Mouse (Mus musculus) C2C12 (cell line): ENCODE measurements around the gene Agtrap. TPM values are rescaled to one million over a fixed set of nuclear protein-coding genes. Genes with fewer than 3 reads are reported as not detected.

Experiments
- H3K27me3 ChIP-seq: one replicate; pipeline ENCODE4 v1.6.1; 2011; ENCODE audit not compliant: control insufficient read depth, insufficient read depth, insufficient read length
- H3K36me3 ChIP-seq: one replicate; pipeline ENCODE4 v1.6.1; 2011; ENCODE audit not compliant: control insufficient read depth, insufficient read depth
- H3K4me3 ChIP-seq: one replicate; pipeline ENCODE4 v1.5.1; 2011; ENCODE audit warnings: mild to moderate bottlenecking, control low read depth; ENCODE audit not compliant: poor library complexity, insufficient read depth, severe bottlenecking
- H3K79me2 ChIP-seq: one replicate; pipeline ENCODE4 v1.6.1; 2011; ENCODE audit not compliant: control insufficient read depth, insufficient read depth
- H3K79me3 ChIP-seq: one replicate; pipeline ENCODE4 v1.6.1; 2011; ENCODE audit warnings: low read depth, control low read depth
- H3ac ChIP-seq: one replicate; pipeline ENCODE3; 2011; ENCODE audit warnings: low read depth; ENCODE audit not compliant: control insufficient read depth, insufficient read length
- CEBPB ChIP-seq: IDR thresholded peaks from one replicate; pipeline ENCODE4 v1.6.1; 2011; ENCODE audit warnings: low read depth, mild to moderate bottlenecking, control low read depth, moderate library complexity
- CTCF ChIP-seq: IDR thresholded peaks from one replicate; pipeline ENCODE4 v1.5.1; 2011; ENCODE audit not compliant: control insufficient read depth, insufficient read depth, insufficient read length
- FOSL1 ChIP-seq: IDR thresholded peaks from one replicate; pipeline ENCODE4 v1.8.0; 2011; ENCODE audit warnings: mild to moderate bottlenecking, low read length; ENCODE audit not compliant: poor library complexity, insufficient read depth, severe bottlenecking
- MAX ChIP-seq: IDR thresholded peaks from one replicate; pipeline ENCODE4 v1.6.1; 2011; ENCODE audit warnings: mild to moderate bottlenecking, control low read depth
- MYOD1 ChIP-seq: IDR thresholded peaks from one replicate; pipeline ENCODE4 v1.6.1; 2011; ENCODE audit warnings: low read depth; ENCODE audit not compliant: control insufficient read depth, insufficient read length
- MYOG ChIP-seq: IDR thresholded peaks from one replicate; pipeline ENCODE4 v1.6.1; 2011; ENCODE audit not compliant: control insufficient read depth, insufficient read length; ENCODE audit errors: extremely low read depth
- USF1 ChIP-seq: IDR thresholded peaks from one replicate; pipeline ENCODE4 v1.6.1; 2011; ENCODE audit warnings: low read depth, mild to moderate bottlenecking, control low read depth, moderate library complexity
- long read RNA-seq, 2 experiments: library from polyadenylated mRNA; unstranded; transcript quantifications; one replicate each; pipeline ENCODE4 v2.0.0; 2019 to 2020
- polyA plus RNA-seq: library from polyadenylated mRNA; unstranded; fragments of >200 nt; fragmentation: generic; extraction: Trizol; gene quantifications from one replicate; pipeline ENCODE4 v1.2.1, GENCODE M21; 2012; ENCODE audit warnings: missing spikeins

The Agtrap gene
- polyA plus RNA-seq = 8.2 TPM
- long read RNA-seq, experiment 1, transcript Agtrap-201 (5 exons, 3,996 nt) = major isoform, 17 of 27 reads
- long read RNA-seq, experiment 1, partial matches to known transcripts = 2 of 27 reads
- long read RNA-seq, experiment 1, other reads (novel, unspliced or antisense) = 8 of 27 reads
- long read RNA-seq, experiment 2, transcript Agtrap-201 (5 exons, 3,996 nt) = major isoform, 13 of 14 reads
- long read RNA-seq, experiment 2, partial matches to known transcripts = 0 of 14 reads
- long read RNA-seq, experiment 2, other reads (novel, unspliced or antisense) = 1 of 14 reads

DNA sequence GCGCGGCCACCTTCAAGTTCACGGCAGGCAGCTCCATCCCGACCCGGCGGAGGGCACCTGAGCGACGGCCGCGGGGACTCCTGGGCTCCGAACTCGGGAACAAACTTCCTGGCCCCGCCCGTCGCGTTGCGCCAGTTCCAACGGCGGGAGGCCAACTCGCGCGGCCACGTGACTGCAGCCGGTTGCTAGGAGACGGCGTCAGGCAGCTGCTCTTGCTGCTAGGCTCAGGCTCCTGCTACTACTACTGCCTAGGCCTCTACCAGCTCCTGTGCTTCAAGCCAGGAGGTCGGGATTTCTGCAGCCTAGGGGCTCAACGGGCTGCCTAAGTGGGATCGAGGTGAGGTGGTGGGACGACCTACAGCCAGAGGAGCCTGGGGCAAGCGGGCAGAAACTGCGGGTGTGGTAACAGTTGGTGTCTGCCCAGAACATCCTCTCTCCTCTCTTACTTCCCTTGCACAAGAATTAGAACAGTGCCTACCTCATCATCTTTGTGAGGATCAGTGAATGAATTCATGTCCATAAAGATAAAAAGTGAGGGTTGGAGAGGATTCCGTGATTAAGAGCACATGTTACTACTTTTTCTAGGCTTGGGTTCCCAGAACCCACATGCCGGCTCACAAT lies at the start of gene Agtrap:
Agtrap (minus strand) TSS at position 125 of the 621 bp plus-strand sequence.
- Histone ChIP-seq H3ac (peak within 1 kb of the TSS; percentile 69), H3K27me3 (no peaks in the 10 kb centered on the region), H3K79me2 (peaks cover 5% of the 10 kb centered on the region), H3K36me3 (no peaks in the 10 kb centered on the region), H3K4me3 (peak within 1 kb of the TSS; percentile 48), H3K79me3 (no peaks in the 10 kb centered on the region)
- TF ChIP-seq MAX (no peak), MYOD1 (peak; percentile 68), USF1 (peak; percentile 95), CEBPB (peak; percentile 18)

DNA sequence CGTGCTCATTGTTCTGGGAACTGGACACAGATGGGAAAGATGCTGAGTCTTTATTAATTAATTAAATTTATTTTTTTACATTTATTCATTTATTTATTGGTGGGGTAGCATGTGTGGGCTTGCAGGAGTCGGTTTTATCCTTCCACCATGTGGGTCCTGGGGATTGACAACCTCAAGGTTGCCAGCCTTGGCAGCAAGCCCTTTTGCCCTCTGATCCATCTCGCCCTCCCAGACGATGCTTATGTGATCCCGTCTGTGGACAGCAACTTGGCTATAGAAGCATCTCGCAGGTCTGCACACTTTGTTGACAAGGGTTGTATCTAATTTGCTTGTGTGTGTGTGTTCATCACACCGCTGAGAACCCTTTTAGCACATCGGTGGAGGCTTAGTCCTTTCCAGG lies 49.7 kb upstream of the Agtrap start:
- Histone ChIP-seq H3K79me3 (no peaks in the 10 kb centered on the region), H3K79me2 (no peaks in the 10 kb centered on the region), H3K4me3 (no peak overlapping the region), H3K27me3 (peaks cover 22% of the 10 kb centered on the region), H3K36me3 (no peaks in the 10 kb centered on the region), H3ac (no peak overlapping the region)
- TF ChIP-seq MAX = no peak
- TF ChIP-seq FOSL1 = no peak
- TF ChIP-seq MYOD1 = no peak

DNA sequence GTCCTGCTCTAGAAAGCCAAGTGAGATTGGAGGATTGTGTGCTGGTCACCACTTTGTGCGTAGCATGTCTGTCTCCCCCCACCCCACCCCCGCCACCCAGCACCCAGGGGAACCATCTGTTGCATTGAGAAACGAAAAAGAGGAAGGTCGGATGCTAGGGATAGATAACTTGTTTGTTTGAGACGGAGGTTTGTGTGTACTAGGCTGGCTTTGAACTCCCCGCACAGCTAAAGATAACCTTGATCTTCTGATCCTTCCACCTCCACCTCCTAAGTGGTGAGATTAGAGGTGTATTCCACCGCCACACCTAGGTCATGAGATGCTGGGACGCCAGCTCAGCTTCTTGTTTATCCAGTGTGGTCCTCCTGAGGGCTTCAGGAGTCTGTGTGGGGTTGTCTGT lies 47.2 kb upstream of the Agtrap start:
- no peaks in the 10 kb centered on the region for H3K79me2 ChIP-seq

DNA sequence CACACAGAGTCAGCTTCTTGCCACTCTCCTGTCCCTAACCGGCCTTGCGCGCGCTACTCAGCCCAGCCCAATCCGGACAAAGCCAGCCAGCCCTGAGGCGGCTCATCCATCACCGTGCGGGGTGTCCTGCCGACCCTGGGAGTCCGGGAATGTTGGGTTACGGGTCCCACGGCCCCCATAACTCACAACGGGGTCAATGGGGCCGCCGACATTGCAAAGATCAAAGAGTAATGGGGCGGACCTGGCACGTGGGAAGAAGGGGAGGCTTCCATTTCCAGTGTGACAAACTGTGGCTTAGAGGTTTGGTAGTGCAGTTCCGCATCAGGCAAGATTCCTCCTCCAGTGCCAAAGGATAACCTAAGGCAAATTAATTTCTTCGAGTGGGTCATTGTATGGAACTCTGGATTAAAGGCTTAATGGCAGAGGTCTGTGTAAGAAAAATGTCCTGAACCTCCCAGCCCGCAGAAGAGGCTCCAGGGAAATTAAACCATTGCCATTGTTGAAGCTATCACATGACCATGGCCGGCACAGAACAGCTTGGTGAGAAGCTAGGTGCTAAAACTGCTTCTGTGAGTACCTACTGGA lies 43.8 kb upstream of the Agtrap start:
- no peaks in the 10 kb centered on the region for H3K36me3 ChIP-seq
- no peaks in the 10 kb centered on the region for H3K79me3 ChIP-seq
- no peak for TF ChIP-seq FOSL1
- TF ChIP-seq MYOG = no peak
- TF ChIP-seq CEBPB = no peak
- TF ChIP-seq USF1 = no peak
- no peak for TF ChIP-seq MAX
- no peak for TF ChIP-seq CTCF
- no peak for TF ChIP-seq MYOD1
- peaks cover 39% of the 10 kb centered on the region for H3K27me3 ChIP-seq
- H3ac ChIP-seq = no peak overlapping the region
- H3K79me2 ChIP-seq = no peaks in the 10 kb centered on the region
- no peak overlapping the region for H3K4me3 ChIP-seq

More for the DNA sequence above, 47.2 kb upstream of the Agtrap start:
- no peaks in the 10 kb centered on the region for H3K36me3 ChIP-seq
- no peak for TF ChIP-seq USF1
- no peak for TF ChIP-seq CTCF
- no peak for TF ChIP-seq FOSL1
- no peak for TF ChIP-seq MYOG
- no peak for TF ChIP-seq CEBPB
- no peak for TF ChIP-seq MAX
- no peak for TF ChIP-seq MYOD1
- H3K4me3 ChIP-seq = no peak overlapping the region
- peaks cover 41% of the 10 kb centered on the region for H3K27me3 ChIP-seq
- H3K79me3 ChIP-seq = no peaks in the 10 kb centered on the region
- H3ac ChIP-seq = no peak overlapping the region

DNA sequence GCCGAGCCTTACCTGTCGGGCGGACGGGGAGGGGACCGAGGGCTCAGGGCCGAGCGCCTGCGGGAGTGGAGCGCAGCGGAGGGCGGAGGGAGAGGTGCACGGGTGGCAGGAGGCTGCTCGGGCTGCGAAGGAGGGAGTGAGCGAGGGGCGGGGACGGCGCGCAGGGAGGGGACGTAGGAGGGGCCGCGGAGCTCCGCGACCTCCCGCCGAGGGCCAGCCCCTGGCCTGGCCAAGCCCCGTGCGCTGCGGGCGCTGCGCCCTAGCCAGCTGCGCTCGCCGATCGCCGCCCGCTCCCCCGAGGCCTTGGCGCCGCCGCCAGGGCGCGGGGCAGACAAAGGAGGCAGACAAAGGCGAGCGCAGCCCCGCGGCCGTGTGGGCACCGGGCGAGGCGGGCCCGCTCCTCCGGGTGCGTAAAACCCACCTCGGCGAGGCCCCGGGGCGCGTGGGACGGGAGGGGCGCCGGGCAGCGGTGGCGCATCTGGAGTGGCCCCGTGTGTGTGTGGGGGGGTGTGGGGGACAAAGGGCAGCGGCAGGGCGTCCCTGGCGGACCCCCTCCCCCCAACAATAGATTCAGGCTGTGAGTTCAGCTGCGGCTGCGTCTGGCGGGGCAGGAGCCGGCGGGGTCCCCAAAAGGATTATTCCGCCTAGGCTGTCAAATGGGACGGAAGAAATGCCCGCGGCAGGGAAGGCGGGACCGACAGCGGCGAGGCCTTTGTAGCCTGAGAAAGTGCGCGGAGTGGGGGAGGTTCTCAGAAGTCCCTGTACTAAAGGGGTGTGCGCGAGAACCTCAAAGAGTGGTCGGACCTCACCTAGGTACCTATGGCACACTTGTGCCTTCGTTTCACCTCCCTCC lies 43.0 kb upstream of the Agtrap start, which contains the start of gene Draxin:
Draxin (minus strand) TSS at position 138 of the 853 bp plus-strand sequence.
- no peaks in the 10 kb centered on the region for H3K79me2 ChIP-seq
- no peaks in the 10 kb centered on the region for H3K79me3 ChIP-seq
- H3K27me3 ChIP-seq = peaks cover 39% of the 10 kb centered on the region
- no peaks in the 10 kb centered on the region for H3K36me3 ChIP-seq
- no peak within 1 kb of the TSS for H3K4me3 ChIP-seq
- TF ChIP-seq MYOG (no peak), FOSL1 (no peak), CEBPB (no peak), MAX (no peak), USF1 (no peak), MYOD1 (no peak), CTCF (no peak)
- peak within 1 kb of the TSS; percentile 52 for H3ac ChIP-seq
